Mouse (Mus musculus) liver, adult (tissue): ENCODE results near the gene Mzf1.
A peak's percentile ranks its signal among the peaks of the same experiment; 100 is the strongest.

Source experiments
- GATA4 ChIP-seq: IDR thresholded peaks from 2 replicates; pipeline ENCODE4 v1.6.1; 2014; ENCODE audit warnings: mild to moderate bottlenecking, low read length; ENCODE audit not compliant: insufficient replicate concordance

The Mzf1 gene

DNA sequence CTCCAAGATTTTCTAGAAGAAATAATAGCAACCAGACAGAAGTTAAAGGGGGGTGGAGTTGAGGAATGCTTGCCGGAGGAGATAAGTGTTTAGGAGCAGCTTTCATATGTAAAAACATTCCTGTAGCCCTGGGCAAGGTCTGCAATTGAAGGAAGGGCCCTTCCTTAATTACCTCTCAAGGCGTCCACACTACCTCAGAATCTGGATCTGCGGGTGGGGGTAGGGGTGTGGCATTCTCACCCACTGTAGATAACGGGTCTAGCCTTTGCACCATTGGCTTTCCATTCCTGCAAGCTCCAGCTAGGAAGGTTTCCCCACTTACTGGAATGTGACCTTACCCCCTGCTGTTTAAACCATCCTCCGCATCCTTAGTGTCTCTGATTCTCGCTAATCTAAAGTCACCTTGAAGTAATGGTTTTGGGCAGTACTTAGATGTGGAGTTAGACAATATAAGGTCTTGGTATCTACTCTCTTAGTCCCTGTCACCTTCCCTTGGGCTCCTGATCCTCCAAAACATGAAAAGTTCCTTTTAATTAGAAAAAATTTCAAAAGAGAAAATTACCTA lies 40.2 kb downstream of the Mzf1 start:
- TF ChIP-seq GATA4: no peak

DNA sequence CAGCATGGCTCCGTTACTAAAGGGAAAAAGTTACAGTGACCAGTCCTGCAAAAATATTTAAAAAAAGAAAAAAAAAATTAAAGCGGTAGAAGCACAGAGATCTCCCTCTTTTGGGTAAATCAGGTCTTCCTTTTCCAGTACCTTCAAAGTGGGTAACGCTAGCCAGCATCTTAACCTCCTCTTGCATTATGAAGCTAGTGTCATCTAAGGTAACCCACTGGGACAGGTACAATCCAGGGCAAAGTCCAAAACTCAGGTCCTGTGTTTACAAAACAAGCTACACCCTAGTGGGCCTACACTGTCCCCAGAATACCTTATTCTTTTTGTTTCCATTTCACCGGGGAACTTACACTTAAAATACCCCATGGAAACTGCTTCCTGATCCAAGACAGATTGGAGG lies 40.9 kb downstream of the Mzf1 start:
- no peak for TF ChIP-seq GATA4

DNA sequence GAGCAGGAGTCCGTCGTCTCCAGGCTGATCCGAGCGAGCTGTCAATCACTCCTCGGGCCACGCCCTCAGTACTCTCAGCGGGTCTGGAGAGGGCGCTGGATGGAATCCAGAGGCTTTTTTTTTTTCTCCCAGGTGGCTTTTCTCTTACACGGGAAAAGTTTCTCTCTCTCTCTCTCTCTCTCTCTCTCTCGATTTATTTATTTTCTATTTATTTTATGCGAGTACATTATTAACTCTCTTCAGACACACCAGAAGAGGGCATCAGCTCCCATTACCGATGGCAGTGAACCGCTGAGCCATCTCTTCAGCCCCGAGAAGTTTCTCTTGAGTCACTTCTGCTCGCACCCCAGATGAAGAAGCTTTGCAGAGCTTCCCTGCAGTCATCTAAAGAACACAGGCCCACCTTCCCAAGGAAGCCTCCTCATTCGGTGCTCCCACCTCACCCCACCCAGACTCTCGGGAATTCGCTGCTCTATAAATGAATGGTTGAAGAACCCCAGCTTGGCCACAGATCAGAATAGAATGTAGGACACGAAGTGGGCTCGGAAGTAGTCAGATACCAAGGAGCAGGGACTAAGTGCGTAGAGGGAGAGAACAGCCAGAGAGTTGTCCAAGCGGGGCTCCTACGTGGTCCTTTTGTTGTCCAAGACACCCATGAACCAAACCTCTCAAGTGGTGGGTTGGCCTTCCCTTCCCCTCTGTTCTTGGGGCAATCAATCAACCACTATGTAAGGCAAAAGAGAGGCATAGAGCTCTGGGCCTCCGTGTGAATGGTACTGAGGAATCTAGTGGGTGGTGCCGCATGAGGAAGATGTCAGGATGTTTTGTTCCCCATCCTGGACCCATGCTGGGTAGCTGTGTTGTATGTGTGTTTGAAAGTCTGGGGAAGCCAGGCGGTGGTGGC lies 44.3 kb downstream of the Mzf1 start, which contains the start of gene Zbtb45:
Gene Zbtb45 (minus strand): TSS at position 30 of the 904 bp plus-strand sequence.
- TF ChIP-seq GATA4: no peak

DNA sequence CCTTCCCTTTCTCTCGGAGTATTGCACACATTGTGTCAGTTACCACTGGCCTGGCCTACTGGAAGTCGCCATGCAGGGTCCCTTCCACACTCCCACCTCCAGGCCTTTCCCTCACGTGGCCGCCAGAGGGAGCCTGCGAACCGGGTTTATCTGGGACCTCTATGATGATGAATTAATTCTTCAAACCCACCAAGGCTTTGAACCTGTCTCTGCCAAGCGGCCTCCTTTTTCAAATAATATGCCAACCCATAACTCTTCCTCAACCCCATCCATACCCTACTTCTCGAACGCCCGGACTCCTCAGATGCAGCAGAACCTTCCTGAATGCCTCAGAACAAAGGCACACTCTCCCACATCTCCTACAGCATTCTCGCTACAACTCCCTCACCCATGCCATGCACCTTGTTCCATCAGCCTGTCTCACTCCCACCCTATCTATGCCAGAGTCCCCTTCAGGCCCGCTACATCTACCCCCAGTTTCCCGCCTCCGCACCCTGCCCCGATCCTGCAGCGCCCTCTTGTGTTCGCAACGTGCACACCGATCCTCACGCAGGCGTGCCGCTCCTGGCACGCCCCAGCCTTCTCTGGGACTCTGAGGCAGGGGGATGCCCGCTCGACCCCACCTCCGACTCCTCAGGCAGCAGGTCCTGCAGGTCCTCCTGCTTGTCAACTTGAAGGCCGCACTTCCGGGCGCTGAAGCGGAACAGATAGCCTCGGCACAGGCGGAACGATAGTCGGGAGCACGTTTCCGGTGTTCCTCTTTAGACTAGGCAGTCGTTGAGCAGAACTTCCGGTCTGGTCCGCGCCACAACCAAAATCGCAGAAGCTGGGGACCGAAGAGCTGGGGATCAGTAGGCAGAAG lies 45.2 kb downstream of the Mzf1 start:
- peak; percentile 66; the same call in 1 of the 2 replicates for TF ChIP-seq GATA4

- TF ChIP-seq GATA4: no peak
Measured at GRCm38 (mm10) chr7:13007341-13008092, 47.0 kb downstream of the Mzf1 start.

DNA sequence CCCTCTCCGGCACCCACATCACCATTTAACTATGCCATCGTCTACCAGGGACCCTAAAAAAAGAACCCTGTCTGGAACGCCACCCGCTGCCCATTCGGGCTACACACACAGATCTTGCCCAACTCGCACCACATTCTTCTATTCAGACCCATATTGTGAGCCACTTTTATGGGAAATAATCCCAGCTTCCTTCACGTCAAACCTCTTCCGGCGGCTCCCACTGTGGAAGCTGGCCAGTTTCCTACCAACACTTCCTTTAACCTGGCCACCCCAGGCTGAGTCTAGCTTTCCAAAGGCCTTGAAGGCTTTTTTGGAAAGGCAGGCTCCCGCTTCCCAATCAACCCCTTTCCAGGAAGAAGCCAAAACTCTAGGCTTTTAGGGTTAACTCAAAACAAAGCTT lies 48.0 kb downstream of the Mzf1 start:
- TF ChIP-seq GATA4: no peak

DNA sequence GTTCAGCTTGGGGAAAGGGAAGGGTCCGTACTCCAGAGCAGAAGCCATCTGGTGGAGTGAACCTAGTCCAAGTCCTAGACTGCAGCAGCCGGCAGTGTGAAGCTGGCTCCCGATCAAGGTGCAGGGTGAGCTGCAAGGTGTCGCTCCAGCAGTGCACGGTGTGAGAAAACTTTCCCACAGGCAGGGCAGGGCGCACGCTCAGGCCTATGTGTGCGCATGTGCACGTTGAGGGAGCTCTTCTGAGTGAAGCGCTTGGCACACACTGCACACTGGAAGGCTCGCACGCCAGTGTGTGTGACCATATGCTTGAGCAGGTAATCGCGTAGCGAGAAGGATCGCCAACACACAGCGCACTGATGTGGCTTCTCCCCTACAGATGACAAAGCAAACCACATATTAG lies 48.6 kb downstream of the Mzf1 start:
- no peak for TF ChIP-seq GATA4

- TF ChIP-seq GATA4: no peak
Measured at GRCm38 (mm10) chr7:13003380-13003779, 51.2 kb downstream of the Mzf1 start.

GRCm38 (mm10) chr7:13001584-13001983 lies 53.0 kb downstream of the Mzf1 start:
- no peak for TF ChIP-seq GATA4

GRCm38 (mm10) chr7:12998851-12999250 lies 55.7 kb downstream of the Mzf1 start, which contains the start of gene Trim28:
Gene Trim28 (plus strand): TSS chr7:12999114.
- no peak for TF ChIP-seq GATA4

DNA sequence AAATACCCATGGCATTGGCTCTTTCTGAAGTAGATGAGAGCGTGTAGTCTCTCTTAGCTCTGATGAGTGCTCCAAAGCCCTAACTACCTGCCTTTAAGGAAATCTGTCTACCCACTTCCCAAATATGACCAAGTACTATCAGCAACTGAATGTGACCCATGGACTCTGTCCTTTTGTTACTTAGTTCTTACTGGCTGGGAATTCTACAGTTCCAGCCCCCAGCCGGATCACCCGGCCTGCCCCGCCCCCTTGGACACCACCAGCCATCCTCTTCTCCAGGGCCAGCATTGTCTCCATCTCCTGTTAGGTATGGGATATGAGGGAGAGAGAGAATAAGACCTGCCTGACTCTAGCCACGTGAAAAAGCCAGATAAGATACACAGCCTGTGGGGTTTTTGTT lies 56.5 kb downstream of the Mzf1 start, which contains the start of gene Slc27a5:
Gene Slc27a5 (minus strand): TSS at position 140 of the 400 bp plus-strand sequence.
- no peak; the same call in 1 of the 2 replicates for TF ChIP-seq GATA4

DNA sequence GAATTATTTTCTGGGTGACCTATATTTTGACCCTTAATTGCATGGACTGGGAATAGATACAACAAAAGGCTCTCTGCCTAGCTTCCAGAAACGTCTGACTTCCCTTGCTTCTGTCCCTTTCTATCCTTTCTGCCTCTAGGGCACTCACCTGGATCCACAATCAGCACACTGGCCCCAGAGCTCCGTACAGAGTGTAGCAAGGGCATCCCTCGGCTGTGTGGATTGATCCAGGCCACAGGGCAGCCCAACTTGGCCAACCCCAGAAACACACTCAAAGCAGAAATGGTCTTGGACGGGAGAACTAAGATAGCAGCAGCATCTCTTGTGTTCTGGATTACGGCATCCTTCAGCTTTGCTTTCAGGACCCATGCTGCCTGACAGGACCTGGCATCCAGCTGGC lies 57.3 kb downstream of the Mzf1 start:
- no peak for TF ChIP-seq GATA4

- TF ChIP-seq GATA4: no peak
Measured at GRCm38 (mm10) chr7:12995862-12996261, 58.7 kb downstream of the Mzf1 start.

- no peak for TF ChIP-seq GATA4
Measured at GRCm38 (mm10) chr7:12993148-12993547, 61.4 kb downstream of the Mzf1 start.
